32 mouse cellular contexts compared by ENCODE assay signal in the genomic region with DNA sequence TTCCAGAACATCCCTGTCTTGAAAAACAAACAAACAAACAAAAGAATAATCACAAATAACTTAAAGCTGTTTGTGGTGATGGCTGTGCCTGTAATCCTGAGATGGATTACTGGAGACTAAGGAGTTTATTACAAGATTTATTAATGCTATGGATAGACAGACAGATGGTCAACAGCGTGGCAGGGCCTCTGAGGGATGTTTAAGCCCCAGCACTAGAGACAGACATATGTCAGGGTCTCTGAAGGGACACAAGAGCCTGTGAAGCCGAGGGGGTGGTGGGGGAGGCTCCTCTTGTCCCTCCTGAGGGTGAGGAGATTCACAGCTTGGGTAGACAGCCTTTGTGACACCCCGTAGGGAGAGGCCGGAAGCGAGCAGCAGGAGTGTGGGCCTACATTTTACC. TPM values are rescaled to one million over a fixed set of nuclear protein-coding genes. Genes with fewer than 3 reads are reported as not detected.
DNase-seq lines count a peak whose midpoint lies in the region; ATAC-seq and TF ChIP-seq lines count a peak whose summit lies in the region.
"Had no signal": no experiment of that assay in that cellular context is flagged by ENCODE, and none has a peak within 500 bp of the region (broad histone marks: within the 10 kb centered on the region; RNA-seq: fewer than 3 reads in every experiment).

No protein-coding gene starts in this region.

- WGBS in kidney, adult 2 months, result 76% methylated on average over 5 of the region's 5 CpGs

- TF ChIP-seq CTCF in gastrocnemius, adult 2 months (IDR thresholded peaks at IDR 0.05), result no peak
- no peak for TF ChIP-seq CTCF in kidney, adult 2 months (conservative IDR thresholded peaks at IDR 0.05; ENCODE audit: insufficient read depth, insufficient read length, low read depth, low read length)

- H3K27me3 ChIP-seq in kidney, adult 2 months (replicated peaks; ENCODE audit: control insufficient read depth, insufficient read depth, low read length), result no peaks in the 10 kb centered on the region
- no peaks in the 10 kb centered on the region for H3K27me3 ChIP-seq in megakaryocyte, embryonic 14.5 days (replicated peaks)

- DNase-seq in gastrocnemius, adult 2 months, result no peak
- no peak for DNase-seq in gastrocnemius, adult 8-10 months (ENCODE audit: low spot score in 2 of 2)
- DNase-seq in kidney, adult 2 months, result no peak
- no peak for DNase-seq in kidney, postnatal 10 days
- DNase-seq in retina, postnatal 1 day, result peak; percentile 87
- no peak for DNase-seq in ovary, postnatal 14 days (ENCODE audit: low spot score)
- DNase-seq: adrenal gland, postnatal 36 days; cerebellum, adult 11-12 months; cerebellum, postnatal 14 days; kidney, adult 9 months; kidney, postnatal 4 days; layer of hippocampus, adult 9-11 months; lung, postnatal 10 days; right cerebral cortex, postnatal 25 days; spleen, adult 18-20 months; thymus, postnatal 36 days had no signal

- intact Hi-C loops in gastrocnemius, adult 2 months (cut with DNase I), result no loop called here

- peak overlapping the region; percentile 61; the same call in 1 of the 2 replicates for H3K4me3 ChIP-seq in gastrocnemius, adult 2 months
- no peak overlapping the region for H3K4me3 ChIP-seq in kidney, adult 2 months (ENCODE audit: insufficient read depth, low read depth, low read length)
- H3K4me3 ChIP-seq in megakaryocyte, embryonic 14.5 days (replicated peaks), result peak overlapping the region; percentile 68
- H3K4me3 ChIP-seq: forebrain, embryonic 10.5 days; left cerebral cortex, adult 2 months; neural tube, embryonic 13.5 days had no signal

- no peak for TF ChIP-seq POLR2A in kidney, adult 2 months (IDR thresholded peaks at IDR 0.05; ENCODE audit: low read depth, low read length)

- peaks cover 36% of the 10 kb centered on the region for H3K4me1 ChIP-seq in kidney, adult 2 months (ENCODE audit: control insufficient read depth, insufficient read depth, low read length)
- peaks cover 100% of the 10 kb centered on the region for H3K4me1 ChIP-seq in megakaryocyte, embryonic 14.5 days

- peak overlapping the region; percentile 90 for H3K27ac ChIP-seq in gastrocnemius, adult 2 months
- H3K27ac ChIP-seq in kidney, adult 2 months (ENCODE audit: insufficient read depth, low read depth, low read length), result 0 out of 2 replicates have a peak overlapping the region, but pooled peaks have one; percentile 43

- no peak for ATAC-seq in megakaryocyte, adult 5-6 weeks (ENCODE audit: poor library complexity, severe bottlenecking)
- ATAC-seq: CD4-positive, CD25-positive, alpha-beta regulatory T cell, adult 4 months; inflammation-experienced regulatory T-cells, adult 6 months; midbrain, embryonic 16.5 days had no signal

- H3K36me3 ChIP-seq in kidney, adult 2 months (ENCODE audit: control insufficient read depth, insufficient read depth, low read length), result no peaks in the 10 kb centered on the region
- H3K36me3 ChIP-seq in megakaryocyte, embryonic 14.5 days (replicated peaks; ENCODE audit: low read length), result no peaks in the 10 kb centered on the region
- H3K36me3 ChIP-seq: forebrain, embryonic 10.5 days; heart, embryonic 10.5 days; neural tube, embryonic 13.5 days had no signal

- no peaks in the 10 kb centered on the region for H3K9me3 ChIP-seq in megakaryocyte, embryonic 14.5 days
- H3K9me3 ChIP-seq: forebrain, embryonic 10.5 days; heart, embryonic 10.5 days; neural tube, embryonic 13.5 days had no signal

RNA-seq across cellular contexts. Expression of a gene that starts 4.2 kb away (rescaled TPM):
- total RNA-seq in gastrocnemius, adult 2 months (2021), result 1,000 to 10,000 TPM; 2,441 to 2,897 TPM
- 1,000 to 10,000 TPM; 2,911 to 3,222 (median 3,007) TPM for total RNA-seq in gastrocnemius, adult 8-10 months (2022)
- 665 and 667 TPM in 2 replicates for polyA plus RNA-seq in kidney, adult 2 months (2012; rRNA removed)
- 1,655 and 1,832 TPM in 2 replicates for polyA plus RNA-seq in megakaryocyte, embryonic 14.5 days (2012; ENCODE audit: insufficient read depth, low replicate concordance)
- total RNA-seq in megakaryocyte, adult 5-6 weeks (2015), result 278 and 286 TPM in 2 replicates
- 212 and 223 TPM in 2 replicates for total RNA-seq in megakaryocyte, adult 5-6 weeks (2017)

RNA-seq across cellular contexts. Expression of a gene that starts 23.9 kb away (rescaled TPM):
- not detected for total RNA-seq in gastrocnemius, adult 2 months (2021)
- total RNA-seq in gastrocnemius, adult 8-10 months (2022), result not detected
- 0.42 and 0.67 TPM in 2 replicates for polyA plus RNA-seq in kidney, adult 2 months (2012; rRNA removed)
- 0.35 TPM in 1 of 2 replicates, not detected in the other for polyA plus RNA-seq in megakaryocyte, embryonic 14.5 days (2012; ENCODE audit: insufficient read depth, low replicate concordance)
- 2.3 and 2.9 TPM in 2 replicates for total RNA-seq in megakaryocyte, adult 5-6 weeks (2015)
- 1.0 TPM in 1 of 2 replicates, not detected in the other for total RNA-seq in megakaryocyte, adult 5-6 weeks (2017)
- total RNA-seq: adrenal gland, postnatal 36 days; gastrocnemius, postnatal 4 days; left cerebral cortex, adult 2 months; left cerebral cortex, postnatal 36 days; megakaryocyte-erythroid progenitor cell, adult 5-6 weeks had no signal
- polyA plus RNA-seq: CD4-positive, CD25-positive, alpha-beta regulatory T cell, adult 4 months; embryonic facial prominence, embryonic 11.5 days; heart, embryonic 16.5 days; hindbrain, embryonic 11.5 days; inflammation-experienced regulatory T-cells, adult 6 months; limb, embryonic 14.5 days; neural tube, embryonic 13.5 days had no signal

RNA-seq across cellular contexts. Expression of a gene that starts 41.2 kb away (rescaled TPM):
- 10 to 100 TPM; 17.7 to 18.6 TPM for total RNA-seq in gastrocnemius, adult 2 months (2021)
- 10 to 100 TPM; 14.7 to 18.4 (median 16.6) TPM for total RNA-seq in gastrocnemius, adult 8-10 months (2022)
- polyA plus RNA-seq in kidney, adult 2 months (2012; rRNA removed), result 9.8 and 11.6 TPM in 2 replicates
- polyA plus RNA-seq in megakaryocyte, embryonic 14.5 days (2012; ENCODE audit: insufficient read depth, low replicate concordance), result 14.5 and 19.9 TPM in 2 replicates
- total RNA-seq in megakaryocyte, adult 5-6 weeks (2015), result 36.6 and 40.0 TPM in 2 replicates
- total RNA-seq in megakaryocyte, adult 5-6 weeks (2017), result 70.2 and 74.8 TPM in 2 replicates

RNA-seq across cellular contexts. Expression of a gene that starts 41.2 kb away (rescaled TPM):
- total RNA-seq in gastrocnemius, adult 2 months (2021), result 10 to 100 TPM in 1 of 2 experiments, 1 to 10 TPM in 1; 9.7 to 11.3 TPM
- 10 to 100 TPM; 12.2 to 17.4 (median 14.0) TPM for total RNA-seq in gastrocnemius, adult 8-10 months (2022)
- polyA plus RNA-seq in kidney, adult 2 months (2012; rRNA removed), result 31.0 and 41.7 TPM in 2 replicates
- 0.49 and 1.0 TPM in 2 replicates for polyA plus RNA-seq in megakaryocyte, embryonic 14.5 days (2012; ENCODE audit: insufficient read depth, low replicate concordance)
- 26.0 and 27.1 TPM in 2 replicates for total RNA-seq in megakaryocyte, adult 5-6 weeks (2015)
- 58.8 and 61.3 TPM in 2 replicates for total RNA-seq in megakaryocyte, adult 5-6 weeks (2017)

Comparison
In these comparisons a context has a peak if more than half of its experiments do, and no peak if none do; other contexts are left out.
1. RNA of a gene that starts 4.2 kb away (total RNA-seq): 2,911 to 3,222 TPM in gastrocnemius, adult 8-10 months and 2,441 to 2,897 TPM in gastrocnemius, adult 2 months; 212 to 286 TPM in megakaryocyte, adult 5-6 weeks; every median in the first group is over 4 times any median in the second.